Mouse (Mus musculus): ENCODE measurements at regions not wholly inside any gene's neighbourhood (a gene's known extent, or its start where the extent isn't known, plus 50 kb on each side); places are given as distances from the start of the nearest gene placed in this dataset.

DNA sequence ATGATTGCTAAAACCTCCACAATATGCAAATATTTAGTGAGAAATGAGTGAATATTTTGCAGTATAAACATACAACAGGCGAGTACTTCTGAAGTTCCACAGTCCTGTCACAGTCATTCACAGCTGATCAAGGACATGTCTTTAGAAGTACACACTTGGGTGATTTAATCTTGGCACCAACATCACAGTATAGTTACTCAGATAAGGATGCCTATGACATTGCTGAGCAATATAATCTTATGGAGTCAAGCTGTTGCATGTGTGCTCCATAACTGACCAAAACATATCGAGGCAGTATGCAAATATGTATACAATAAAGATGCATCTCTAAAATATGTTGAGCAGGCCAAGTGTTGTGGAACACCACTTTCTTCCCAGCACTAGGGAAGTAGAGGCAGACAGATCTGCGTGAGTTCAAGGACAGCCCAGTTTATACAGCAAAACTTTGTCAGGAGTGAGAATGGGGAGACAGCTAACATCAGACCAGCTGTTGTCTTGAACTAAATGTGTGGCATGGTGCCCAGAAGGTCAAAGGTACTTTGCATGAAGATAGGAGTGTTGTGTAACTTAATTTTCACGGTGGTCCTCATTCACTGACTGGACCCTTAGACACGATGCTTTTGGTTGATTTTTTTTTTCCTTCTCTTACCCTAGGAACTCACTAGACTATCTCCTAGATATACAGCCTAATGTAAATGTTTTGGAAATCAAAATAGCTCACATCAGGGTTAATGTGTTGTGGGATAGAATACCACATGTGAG lies 70.7 kb upstream of the Peli2 start:
- TF ChIP-seq GATA1 (IDR thresholded peaks at IDR 0.05; ENCODE audit: borderline replicate concordance, low read length): no peak
- TF ChIP-seq FLI1 (IDR thresholded peaks at IDR 0.05; ENCODE audit: low read length): no peak
